ENCODE assay signal across 23 mouse cellular contexts in the genomic region with DNA sequence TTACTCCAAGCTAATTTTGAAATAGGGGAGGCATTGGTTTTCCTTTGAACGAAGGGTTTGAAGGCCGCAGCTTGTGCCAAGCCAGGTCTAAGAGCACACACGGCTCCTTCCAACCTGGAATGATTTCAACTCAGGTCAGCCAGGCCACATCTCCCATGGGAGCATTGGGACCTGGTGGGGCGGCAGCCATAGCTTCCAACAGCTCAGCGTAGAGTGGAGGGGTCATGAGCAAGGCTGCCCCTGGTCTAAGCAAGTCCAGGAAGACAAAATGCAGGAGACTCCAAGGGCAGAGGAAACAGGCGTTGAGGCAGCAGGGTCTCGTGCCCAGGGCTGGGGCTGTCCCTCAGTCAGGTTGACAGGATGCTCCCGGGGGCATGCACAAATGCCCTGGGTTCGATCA. TPM values are rescaled to one million over a fixed set of nuclear protein-coding genes. Genes with fewer than 3 reads are reported as not detected.
DNase-seq lines count a peak whose midpoint lies in the region; ATAC-seq and TF ChIP-seq lines count a peak whose summit lies in the region.
"Had no signal": no experiment of that assay in that cellular context is flagged by ENCODE, and none has a peak within 500 bp of the region (broad histone marks: within the 10 kb centered on the region; RNA-seq: fewer than 3 reads in every experiment).

No protein-coding gene starts in this region.

- ATAC-seq in lung, embryonic 15.5 days (ENCODE audit: borderline replicate concordance, extremely low read depth, low FRiP score, low TSS enrichment), result no peak
- ATAC-seq in hindbrain, embryonic 14.5 days (ENCODE audit: low FRiP score), result no peak
- ATAC-seq in midbrain, postnatal 0 days (ENCODE audit: low FRiP score), result no peak

- no peaks in the 10 kb centered on the region for H3K27me3 ChIP-seq in lung, embryonic 15.5 days
- H3K27me3 ChIP-seq in hindbrain, embryonic 14.5 days (ENCODE audit: control insufficient read depth, insufficient read depth, low read length), result no peaks in the 10 kb centered on the region
- H3K27me3 ChIP-seq in midbrain, postnatal 0 days (ENCODE audit: insufficient read depth, low read length), result no peaks in the 10 kb centered on the region
- H3K27me3 ChIP-seq: heart, embryonic 15.5 days had no signal

- 77% methylated on average over 9 of the region's 9 CpGs for WGBS in lung, embryonic 15.5 days
- 84% methylated on average over 9 of the region's 9 CpGs for WGBS in hindbrain, embryonic 14.5 days
- WGBS in midbrain, postnatal 0 days, result 89% methylated on average over 9 of the region's 9 CpGs

- intact Hi-C loops in gastrocnemius, adult 2 months (cut with DNase I), result no loop called here

- H3K4me2 ChIP-seq in lung, embryonic 15.5 days, result no peak overlapping the region
- H3K4me2 ChIP-seq in hindbrain, embryonic 14.5 days (replicated peaks), result no peak overlapping the region
- no peak overlapping the region for H3K4me2 ChIP-seq in midbrain, postnatal 0 days (ENCODE audit: low read depth, low read length, poor library complexity, severe bottlenecking)
- H3K4me2 ChIP-seq: heart, embryonic 15.5 days; liver, embryonic 11.5 days had no signal

- no peak for TF ChIP-seq CTCF in gastrocnemius, adult 2 months (IDR thresholded peaks at IDR 0.05)
- no peak for TF ChIP-seq CTCF in midbrain, postnatal 0 days (IDR thresholded peaks at IDR 0.05)

- H3K4me1 ChIP-seq in lung, embryonic 15.5 days, result peaks cover 25% of the 10 kb centered on the region
- peaks cover 12% of the 10 kb centered on the region; the same call in 1 of the 2 replicates for H3K4me1 ChIP-seq in hindbrain, embryonic 14.5 days (replicated peaks; ENCODE audit: control insufficient read depth, insufficient read depth, low read length)
- H3K4me1 ChIP-seq in midbrain, postnatal 0 days (ENCODE audit: insufficient read depth, low read length), result peaks cover 7% of the 10 kb centered on the region; the same call in 1 of the 2 replicates

- no peak overlapping the region for H3K4me3 ChIP-seq in gastrocnemius, adult 2 months
- H3K4me3 ChIP-seq in lung, embryonic 15.5 days, result no peak overlapping the region
- no peak overlapping the region for H3K4me3 ChIP-seq in hindbrain, embryonic 14.5 days (replicated peaks; ENCODE audit: low read length)
- H3K4me3 ChIP-seq in midbrain, postnatal 0 days (ENCODE audit: low read depth, low read length), result no peak overlapping the region
- H3K4me3 ChIP-seq: embryonic facial prominence, embryonic 10.5 days; erythroblast, embryonic 14.5 days; heart, embryonic 15.5 days; megakaryocyte, embryonic 14.5 days had no signal

- DNase-seq in gastrocnemius, adult 2 months, result no peak
- no peak for DNase-seq in gastrocnemius, adult 8-10 months (ENCODE audit: low spot score in 2 of 2)
- no peak for DNase-seq in lung, postnatal 10 days
- no peak for DNase-seq in hindbrain, embryonic 14.5 days (ENCODE audit: low spot score)
- no peak for DNase-seq in midbrain, postnatal 0 days (ENCODE audit: low spot score)
- no peak for DNase-seq in cerebellum, adult 11 months
- no peak for DNase-seq in retina, embryonic 14.5 days (ENCODE audit: low spot score)
- DNase-seq: cerebellum, postnatal 36 days; gastrocnemius, postnatal 36 days; kidney, postnatal 10 days; right cerebral cortex, postnatal 14 days had no signal

- H3K9me3 ChIP-seq in lung, embryonic 15.5 days, result no peaks in the 10 kb centered on the region
- H3K9me3 ChIP-seq in hindbrain, embryonic 14.5 days (ENCODE audit: control insufficient read depth, low read length), result no peaks in the 10 kb centered on the region; the same call in 1 of the 2 replicates
- H3K9me3 ChIP-seq in midbrain, postnatal 0 days (ENCODE audit: low read length), result no peaks in the 10 kb centered on the region
- H3K9me3 ChIP-seq: embryonic facial prominence, embryonic 10.5 days had no signal

- no peak overlapping the region for H3K9ac ChIP-seq in lung, embryonic 15.5 days
- no peak overlapping the region for H3K9ac ChIP-seq in hindbrain, embryonic 14.5 days
- H3K9ac ChIP-seq in midbrain, postnatal 0 days (replicated peaks; ENCODE audit: low read length, poor library complexity, severe bottlenecking), result no peak overlapping the region
- H3K9ac ChIP-seq: heart, embryonic 15.5 days; lung, embryonic 14.5 days had no signal

- no peaks in the 10 kb centered on the region for H3K36me3 ChIP-seq in lung, embryonic 15.5 days
- H3K36me3 ChIP-seq in hindbrain, embryonic 14.5 days (replicated peaks; ENCODE audit: control insufficient read depth, insufficient read depth), result no peaks in the 10 kb centered on the region
- no peaks in the 10 kb centered on the region for H3K36me3 ChIP-seq in midbrain, postnatal 0 days (ENCODE audit: insufficient read depth, low read length)
- H3K36me3 ChIP-seq: embryonic facial prominence, embryonic 10.5 days; heart, embryonic 15.5 days had no signal

- H3K27ac ChIP-seq in gastrocnemius, adult 2 months, result peak overlapping the region; percentile 78
- H3K27ac ChIP-seq in lung, embryonic 15.5 days, result 0 out of 2 replicates have a peak overlapping the region, but pooled peaks have one; percentile 29
- peak overlapping the region; percentile 49 for H3K27ac ChIP-seq in hindbrain, embryonic 14.5 days
- H3K27ac ChIP-seq in midbrain, postnatal 0 days (ENCODE audit: low read depth, low read length), result peak overlapping the region; percentile 63; the same call in 1 of the 2 replicates
- H3K27ac ChIP-seq: embryonic facial prominence, embryonic 10.5 days; heart, embryonic 15.5 days had no signal

RNA-seq across cellular contexts. Expression of a gene that starts 25.8 kb away (rescaled TPM):
- not detected for total RNA-seq in gastrocnemius, adult 2 months (2021)
- not detected for total RNA-seq in gastrocnemius, adult 8-10 months (2022)
- not detected in 2 replicates for polyA plus RNA-seq in lung, embryonic 15.5 days (2015; fragmentation: Nextera tagmentation; extraction: Ambion mirVana)
- 0.08 TPM in 1 of 2 replicates, not detected in the other for polyA plus RNA-seq in hindbrain, embryonic 14.5 days (2014; fragmentation: Nextera tagmentation; extraction: Ambion mirVana)
- not detected in 2 replicates for total RNA-seq in midbrain, postnatal 0 days (2014; rRNA removed)
- 0.07 TPM in 1 of 2 replicates, not detected in the other for polyA plus RNA-seq in midbrain, postnatal 0 days (2015; fragmentation: Nextera tagmentation; extraction: Ambion mirVana)
- total RNA-seq: gastrocnemius, postnatal 36 days; layer of hippocampus, postnatal 10 days; left cerebral cortex, postnatal 14 days had no signal
- polyA plus RNA-seq: C2C12; embryonic facial prominence, embryonic 10.5 days; erythroblast, embryonic 14.5 days; frontal cortex, adult 2 months; heart, embryonic 15.5 days; liver, embryonic 11.5 days; lung, embryonic 14.5 days; urinary bladder, adult 2 months had no signal

RNA-seq across cellular contexts. Expression of a gene that starts 28.5 kb away (rescaled TPM):
- total RNA-seq in gastrocnemius, adult 2 months (2021), result 10 to 100 TPM; 46.9 to 78.3 TPM
- 10 to 100 TPM; 40.3 to 72.6 (median 66.7) TPM for total RNA-seq in gastrocnemius, adult 8-10 months (2022)
- polyA plus RNA-seq in lung, embryonic 15.5 days (2015; fragmentation: Nextera tagmentation; extraction: Ambion mirVana), result 144 and 154 TPM in 2 replicates
- 36.4 and 40.4 TPM in 2 replicates for polyA plus RNA-seq in hindbrain, embryonic 14.5 days (2014; fragmentation: Nextera tagmentation; extraction: Ambion mirVana)
- 34.2 and 64.3 TPM in 2 replicates for total RNA-seq in midbrain, postnatal 0 days (2014; rRNA removed)
- polyA plus RNA-seq in midbrain, postnatal 0 days (2015; fragmentation: Nextera tagmentation; extraction: Ambion mirVana), result 29.9 and 40.6 TPM in 2 replicates
